Mouse (Mus musculus) cerebellum, adult 2 months (tissue): ENCODE measurements around the gene Cttn.

Experiments used
- CTCF ChIP-seq: fragments of 200-500 bp; IDR thresholded peaks from 2 replicates; pipeline ENCODE4 v1.5.1; 2011; ENCODE audit warnings: low read depth, mild to moderate bottlenecking, control low read depth, low read length, moderate library complexity, borderline replicate concordance; ENCODE audit not compliant: insufficient read depth
- POLR2A ChIP-seq: fragments of 200-500 bp; IDR thresholded peaks from 2 replicates; pipeline ENCODE4 v1.6.1; 2011; ENCODE audit warnings: low read length, control low read depth, borderline replicate concordance; ENCODE audit not compliant: insufficient read depth

DNA sequence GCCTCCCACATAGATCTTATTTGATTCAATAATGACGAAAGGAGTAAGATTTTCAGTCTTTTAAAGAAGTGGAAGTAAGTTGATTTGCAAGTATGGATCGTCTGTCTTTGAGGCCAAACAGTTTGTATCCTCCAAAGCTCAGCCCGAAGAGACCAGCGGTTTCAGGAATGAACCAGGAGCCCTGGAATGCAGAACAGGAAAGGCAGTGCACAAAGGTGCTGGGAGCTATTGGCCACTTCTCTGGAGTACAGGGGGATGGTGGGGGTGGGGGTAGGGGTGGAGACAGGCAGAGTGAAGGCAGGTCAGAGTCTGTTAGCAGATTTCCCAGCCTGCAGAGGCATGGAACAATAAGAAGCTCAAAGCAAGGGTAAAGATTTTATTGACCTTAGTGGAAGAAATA lies 2.7 kb upstream of the Cttn start:
- TF ChIP-seq POLR2A (no peak), CTCF (no peak)
